Mouse (Mus musculus) liver, adult 2 months (tissue): ENCODE measurements around the gene Gm10190.

ENCODE experiments used
- CTCF ChIP-seq: fragments of 200-500 bp; IDR thresholded peaks from 2 replicates; pipeline ENCODE4 v1.5.1; 2011; ENCODE audit warnings: low read depth, low read length, control low read depth
- POLR2A ChIP-seq: fragments of 200-500 bp; IDR thresholded peaks from 2 replicates; pipeline ENCODE4 v1.6.1; 2011; ENCODE audit warnings: low read length, control low read depth; ENCODE audit not compliant: insufficient read depth; ENCODE audit errors: extremely low read depth

DNA sequence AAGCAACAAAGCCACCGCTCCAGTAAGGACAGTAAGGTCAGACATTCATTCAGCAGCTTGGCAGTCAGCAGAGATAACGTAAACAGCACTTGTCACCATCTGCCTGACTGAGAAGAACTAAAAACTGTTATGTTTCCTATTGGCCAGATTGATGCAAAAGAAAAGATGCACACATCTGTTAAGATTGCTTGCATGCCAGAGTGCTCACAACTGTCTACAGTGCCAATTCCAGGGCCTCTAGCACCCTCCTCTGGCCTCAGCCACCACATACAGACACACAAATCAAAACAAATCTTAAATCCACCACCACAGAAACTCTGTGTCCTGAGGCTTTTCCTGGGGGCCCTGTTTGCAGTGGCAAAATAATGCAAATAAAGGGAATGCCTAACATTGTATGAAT, 41.0 kb downstream of the Gm10190 start:
- TF ChIP-seq POLR2A (no peak), CTCF (peak; percentile 69)
